Mouse (Mus musculus): Measurements from ENCODE around the gene Igf1r. TPM values are rescaled to one million over a fixed set of nuclear protein-coding genes. Genes with fewer than 3 reads are reported as not detected.

The Igf1r gene
- polyA plus RNA-seq, 1 experiment from 2014 or later, result 28.5 TPM

DNA sequence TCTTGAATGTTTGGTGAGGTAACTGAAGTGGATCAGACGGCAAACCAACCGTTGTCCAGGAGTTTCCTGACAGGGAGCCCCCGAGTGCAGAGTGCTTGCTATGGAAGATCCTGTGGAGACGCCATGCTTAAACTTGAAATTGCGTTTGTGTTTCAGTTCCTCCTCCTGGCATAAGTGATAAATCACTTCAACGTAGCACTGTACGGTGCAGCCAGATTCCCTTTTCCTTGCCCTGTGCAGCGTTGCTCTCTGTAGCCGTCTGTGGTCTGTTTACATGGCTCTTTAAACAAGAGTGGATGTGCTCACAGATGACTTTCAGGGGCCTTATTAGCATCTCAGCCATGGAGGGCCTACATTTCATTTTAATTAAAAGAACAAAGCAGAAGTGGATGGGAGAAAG lies 141.2 kb downstream of the Igf1r start:
- peaks cover 7% of the 10 kb centered on the region for H3K4me1 ChIP-seq
- ATAC-seq (replicated peaks), result no peak
- 71% methylated on average over 9 of the region's 9 CpGs for WGBS
- H3K27me3 ChIP-seq, result no peaks in the 10 kb centered on the region
- no peak overlapping the region for H3K9ac ChIP-seq (replicated peaks)
- H3K36me3 ChIP-seq, result no peaks in the 10 kb centered on the region
- no peak overlapping the region for H3K4me3 ChIP-seq
- no peaks in the 10 kb centered on the region for H3K9me3 ChIP-seq
- H3K27ac ChIP-seq (replicated peaks), result no peak overlapping the region
- H3K4me2 ChIP-seq (replicated peaks), result no peak overlapping the region

DNA sequence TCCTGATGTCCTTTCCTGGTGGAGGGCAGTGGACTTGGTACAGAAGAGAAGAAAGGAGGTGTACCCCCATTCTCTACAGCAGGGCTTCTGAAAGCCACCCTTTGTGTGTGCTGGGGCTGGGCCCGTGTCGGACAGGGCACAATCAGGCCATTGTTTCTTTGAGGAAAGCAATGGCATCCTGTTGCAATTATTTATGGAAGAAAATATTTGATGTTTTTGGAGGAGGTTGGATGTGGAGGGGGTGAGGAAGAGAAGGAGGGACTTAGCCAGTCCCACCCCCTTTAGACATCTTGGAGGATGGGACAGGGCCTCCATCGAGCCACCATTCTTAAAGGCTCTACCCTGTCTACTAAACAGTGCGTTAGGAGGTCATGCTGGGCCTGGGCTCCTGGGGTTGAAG lies 142.9 kb downstream of the Igf1r start:
- no peak overlapping the region for H3K4me3 ChIP-seq
- 33% methylated on average over 4 of the region's 4 CpGs for WGBS
- H3K27ac ChIP-seq (replicated peaks), result no peak overlapping the region
- no peak for ATAC-seq (replicated peaks)
- no peaks in the 10 kb centered on the region for H3K27me3 ChIP-seq
- peaks cover under 1% of the 10 kb centered on the region; the same call in 1 of the 2 replicates for H3K4me1 ChIP-seq
- no peak overlapping the region for H3K4me2 ChIP-seq (replicated peaks)
- no peaks in the 10 kb centered on the region for H3K9me3 ChIP-seq
- no peak overlapping the region for H3K9ac ChIP-seq (replicated peaks)
- H3K36me3 ChIP-seq, result no peaks in the 10 kb centered on the region

- Histone ChIP-seq H3K4me2 (replicated peaks) (no peak overlapping the region), H3K27ac (replicated peaks) (no peak overlapping the region), H3K27me3 (no peaks in the 10 kb centered on the region), H3K4me1 (no peaks in the 10 kb centered on the region), H3K9ac (replicated peaks) (no peak overlapping the region), H3K36me3 (no peaks in the 10 kb centered on the region), H3K4me3 (no peak overlapping the region), H3K9me3 (no peaks in the 10 kb centered on the region)
- ATAC-seq (replicated peaks), result no peak
- 86% methylated on average over 6 of the region's 6 CpGs for WGBS
Measured at GRCm38 (mm10) chr7:68096411-68096810, 143.8 kb downstream of the Igf1r start.

- Histone ChIP-seq H3K9me3 (no peaks in the 10 kb centered on the region), H3K27me3 (no peaks in the 10 kb centered on the region), H3K9ac (replicated peaks) (no peak overlapping the region), H3K36me3 (no peaks in the 10 kb centered on the region), H3K4me3 (no peak overlapping the region), H3K27ac (replicated peaks) (no peak overlapping the region), H3K4me2 (replicated peaks) (no peak overlapping the region), H3K4me1 (peaks cover 1% of the 10 kb centered on the region)
- ATAC-seq (replicated peaks), result no peak
- WGBS, result 90% methylated on average over 7 of the region's 7 CpGs
Measured at GRCm38 (mm10) chr7:68097081-68097836, 144.6 kb downstream of the Igf1r start.

DNA sequence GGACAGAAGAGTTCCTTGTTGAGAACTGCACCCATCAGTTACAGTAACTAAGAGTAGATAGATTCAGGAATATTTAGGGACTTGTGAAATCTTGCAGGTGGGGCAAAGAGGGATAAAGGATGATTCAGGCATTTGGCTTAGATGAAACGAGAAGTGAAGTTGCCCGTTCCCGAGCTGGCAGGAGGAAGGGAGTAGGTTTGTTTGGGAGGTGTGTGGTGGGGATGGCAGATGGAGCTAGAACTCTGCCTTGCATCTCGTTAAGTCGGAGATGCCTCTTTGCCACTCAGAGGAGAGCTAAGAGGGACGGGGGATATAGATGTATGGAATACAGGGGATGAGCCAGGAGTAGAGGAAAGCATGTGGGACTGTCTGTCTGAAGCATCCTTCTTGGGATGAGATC lies 145.5 kb downstream of the Igf1r start:
- H3K4me3 ChIP-seq, result no peak overlapping the region
- no peak overlapping the region for H3K4me2 ChIP-seq (replicated peaks)
- no peak overlapping the region for H3K27ac ChIP-seq (replicated peaks)
- ATAC-seq (replicated peaks), result no peak
- 76% methylated on average over 6 of the region's 6 CpGs for WGBS
- peaks cover 10% of the 10 kb centered on the region for H3K4me1 ChIP-seq
- no peaks in the 10 kb centered on the region for H3K27me3 ChIP-seq
- no peaks in the 10 kb centered on the region for H3K9me3 ChIP-seq
- H3K36me3 ChIP-seq, result no peaks in the 10 kb centered on the region
- H3K9ac ChIP-seq (replicated peaks), result no peak overlapping the region

DNA sequence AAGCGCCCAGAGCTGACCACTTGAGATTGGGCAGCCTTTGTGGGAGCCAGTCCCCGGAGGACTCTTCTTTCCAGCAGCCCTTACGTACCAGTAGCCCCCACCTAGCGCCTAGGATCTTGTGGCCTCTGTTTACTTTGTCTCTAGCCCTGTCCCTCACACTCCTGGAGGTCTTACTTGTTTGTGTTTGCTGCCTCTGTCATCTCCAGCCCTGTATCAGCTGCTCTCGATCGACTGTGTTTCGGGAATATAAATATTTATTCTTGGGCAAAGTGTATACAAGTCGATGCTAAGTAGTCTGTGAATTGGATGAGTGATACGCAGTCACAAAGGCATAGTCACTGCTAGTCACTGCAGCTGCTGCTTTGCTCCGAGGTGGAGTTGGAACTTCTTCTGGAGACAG lies 147.8 kb downstream of the Igf1r start:
- Histone ChIP-seq H3K27ac (replicated peaks) (no peak overlapping the region), H3K4me3 (no peak overlapping the region), H3K4me2 (replicated peaks) (no peak overlapping the region), H3K36me3 (no peaks in the 10 kb centered on the region), H3K9me3 (no peaks in the 10 kb centered on the region), H3K9ac (replicated peaks) (no peak overlapping the region), H3K27me3 (no peaks in the 10 kb centered on the region), H3K4me1 (peaks cover 21% of the 10 kb centered on the region)
- WGBS, result 90% methylated on average over 10 of the region's 10 CpGs
- ATAC-seq (replicated peaks), result no peak

- H3K4me3 ChIP-seq, result no peak overlapping the region
- H3K9me3 ChIP-seq, result no peaks in the 10 kb centered on the region
- peak; percentile 76 for ATAC-seq (replicated peaks)
- WGBS, result 34% methylated on average over 15 of the region's 15 CpGs
- peaks cover 21% of the 10 kb centered on the region for H3K4me1 ChIP-seq
- H3K4me2 ChIP-seq (replicated peaks), result no peak overlapping the region
- H3K27me3 ChIP-seq, result no peaks in the 10 kb centered on the region
- no peak overlapping the region for H3K9ac ChIP-seq (replicated peaks)
- no peaks in the 10 kb centered on the region for H3K36me3 ChIP-seq
- peak overlapping the region; percentile 32; the same call in 1 of the 2 replicates for H3K27ac ChIP-seq (replicated peaks)
Measured at GRCm38 (mm10) chr7:68102456-68103177, 150.0 kb downstream of the Igf1r start.

DNA sequence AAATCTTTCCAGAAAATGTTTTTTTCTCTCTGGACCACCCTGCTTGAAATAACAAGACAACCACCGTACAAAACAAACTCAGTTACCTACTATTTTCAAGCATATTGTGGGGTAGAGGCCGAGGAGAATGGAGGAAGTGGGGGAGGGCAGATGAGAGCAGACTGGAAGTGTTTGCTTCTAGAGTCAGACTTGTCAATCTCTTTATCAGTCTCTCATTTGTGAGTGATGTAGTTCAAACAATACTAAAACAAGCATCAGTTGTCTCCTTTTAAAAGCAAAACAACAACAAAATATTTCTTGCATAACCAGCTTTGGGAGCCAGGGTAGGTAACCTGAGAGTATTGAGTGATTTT lies 150.5 kb downstream of the Igf1r start:
- no peak for ATAC-seq (replicated peaks)

GRCm38 (mm10) chr7:68111532-68111931 lies 158.9 kb downstream of the Igf1r start:
- Histone ChIP-seq H3K4me3 (no peak overlapping the region), H3K27me3 (no peaks in the 10 kb centered on the region), H3K27ac (replicated peaks) (no peak overlapping the region), H3K4me2 (replicated peaks) (no peak overlapping the region), H3K36me3 (no peaks in the 10 kb centered on the region), H3K9ac (replicated peaks) (no peak overlapping the region), H3K4me1 (0 out of 2 replicates have a peak, but pooled peaks cover 6% of the 10 kb centered on the region), H3K9me3 (no peaks in the 10 kb centered on the region)
- ATAC-seq (replicated peaks), result no peak
- 97% methylated on average over 4 of the region's 4 CpGs for WGBS

More for the DNA sequence above, 150.5 kb downstream of the Igf1r start:
- Histone ChIP-seq H3K36me3 (no peaks in the 10 kb centered on the region), H3K9ac (replicated peaks) (no peak overlapping the region), H3K4me2 (replicated peaks) (no peak overlapping the region), H3K4me1 (peaks cover 21% of the 10 kb centered on the region), H3K9me3 (no peaks in the 10 kb centered on the region), H3K4me3 (no peak overlapping the region), H3K27ac (replicated peaks) (0 out of 2 replicates have a peak overlapping the region, but pooled peaks have one; percentile 32), H3K27me3 (no peaks in the 10 kb centered on the region)
- WGBS, result 32% methylated on average over 2 of the region's 2 CpGs

DNA sequence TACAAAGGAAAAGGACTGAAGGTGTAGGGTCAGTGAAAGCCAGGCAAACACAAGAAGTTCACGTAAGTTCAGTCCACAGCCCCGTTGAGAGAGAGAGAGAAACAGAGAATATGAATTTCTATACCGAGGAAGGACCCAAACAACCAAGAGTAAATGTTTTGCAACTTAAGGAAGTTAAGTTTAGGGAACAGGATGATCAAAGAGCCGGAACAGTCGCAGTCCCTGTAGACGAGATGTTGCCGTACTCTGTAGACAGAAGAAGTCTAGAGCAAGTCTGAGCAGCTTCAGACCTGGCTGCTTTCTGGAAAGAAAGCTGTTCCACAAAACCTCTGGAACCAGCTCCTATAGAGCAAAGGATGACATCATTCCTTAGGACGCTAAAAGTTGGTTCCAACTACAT lies 160.0 kb downstream of the Igf1r start:
- Histone ChIP-seq H3K9me3 (no peaks in the 10 kb centered on the region), H3K9ac (replicated peaks) (no peak overlapping the region), H3K4me3 (no peak overlapping the region), H3K27me3 (no peaks in the 10 kb centered on the region), H3K27ac (replicated peaks) (no peak overlapping the region), H3K4me2 (replicated peaks) (no peak overlapping the region), H3K36me3 (no peaks in the 10 kb centered on the region), H3K4me1 (peaks cover 7% of the 10 kb centered on the region)
- ATAC-seq (replicated peaks), result no peak
- WGBS, result 91% methylated on average over 8 of the region's 8 CpGs

GRCm38 (mm10) chr7:68114364-68114763 lies 161.7 kb downstream of the Igf1r start:
- H3K9me3 ChIP-seq, result no peaks in the 10 kb centered on the region

DNA sequence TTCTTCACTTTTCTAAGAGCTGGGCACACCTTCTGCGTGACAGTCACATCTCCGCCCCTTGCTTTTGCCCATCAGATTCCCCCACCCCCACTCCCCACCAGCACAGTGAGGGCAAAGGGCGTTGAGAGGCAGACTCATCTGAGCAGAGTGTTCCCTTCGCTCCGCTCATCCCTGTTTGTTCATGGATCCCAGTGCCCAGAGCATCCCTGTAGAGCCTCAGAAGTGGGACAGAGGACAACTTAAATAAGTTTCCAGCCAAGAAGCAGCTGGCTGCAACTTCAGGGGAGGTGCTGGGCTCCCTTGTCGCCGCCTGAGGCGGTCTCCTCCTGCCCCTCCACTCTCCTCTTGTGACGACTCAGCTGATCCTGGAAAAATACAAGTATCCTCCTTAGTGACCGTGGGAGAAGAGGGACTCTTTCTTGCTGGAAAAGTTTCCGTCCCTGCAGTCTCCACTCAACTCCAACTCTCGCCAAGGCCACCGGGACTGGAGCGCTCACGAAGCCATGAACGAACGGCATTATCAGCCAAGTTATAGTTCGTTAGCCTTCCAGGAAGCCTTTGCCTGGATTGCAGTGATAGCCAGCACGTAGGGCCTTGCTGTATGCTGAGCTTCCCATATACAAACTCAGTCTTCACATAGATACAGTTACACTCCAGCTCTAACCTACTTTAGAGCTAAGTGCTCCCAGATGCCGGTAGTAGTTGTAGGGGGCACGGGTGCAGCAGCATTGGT lies 162.5 kb downstream of the Igf1r start:
- Histone ChIP-seq H3K4me3 (no peak overlapping the region), H3K9ac (replicated peaks) (no peak overlapping the region), H3K27me3 (no peaks in the 10 kb centered on the region), H3K4me2 (replicated peaks) (no peak overlapping the region), H3K4me1 (peaks cover 23% of the 10 kb centered on the region), H3K27ac (replicated peaks) (no peak overlapping the region), H3K9me3 (no peaks in the 10 kb centered on the region), H3K36me3 (no peaks in the 10 kb centered on the region)
- 76% methylated on average over 21 of the region's 21 CpGs for WGBS
- no peak for ATAC-seq (replicated peaks)

More at GRCm38 (mm10) chr7:68114364-68114763, 161.7 kb downstream of the Igf1r start:
- WGBS, result 83% methylated on average over 5 of the region's 5 CpGs
- H3K27me3 ChIP-seq, result no peaks in the 10 kb centered on the region
- no peak overlapping the region for H3K4me3 ChIP-seq
- no peak overlapping the region for H3K27ac ChIP-seq (replicated peaks)
- no peak for ATAC-seq (replicated peaks)
- no peaks in the 10 kb centered on the region for H3K36me3 ChIP-seq
- peaks cover 17% of the 10 kb centered on the region for H3K4me1 ChIP-seq
- no peak overlapping the region for H3K9ac ChIP-seq (replicated peaks)
- no peak overlapping the region for H3K4me2 ChIP-seq (replicated peaks)

Measured in forebrain, embryonic 15.5 days (tissue).